Mouse (Mus musculus): Measurements from ENCODE around the gene Nkx2-2. TPM values are rescaled to one million over a fixed set of nuclear protein-coding genes. Genes with fewer than 3 reads are reported as not detected.

The Nkx2-2 gene
- polyA plus RNA-seq, 1 experiment from 2014 or later: 4.2 TPM

GRCm38 (mm10) chr2:147182709-147183260, 11.3 kb downstream of the Nkx2-2 start:
- Histone ChIP-seq H3K36me3 (ENCODE audit: control insufficient read depth, insufficient read depth, low read length) (no peaks in the 10 kb centered on the region), H3K4me1 (ENCODE audit: control insufficient read depth, insufficient read depth, low read depth, low read length) (peaks cover 12% of the 10 kb centered on the region), H3K4me2 (ENCODE audit: low read length) (peak overlapping the region; percentile 15; the same call in 1 of the 2 replicates), H3K27me3 (replicated peaks; ENCODE audit: control insufficient read depth, insufficient read depth, low read length) (peaks cover 58% of the 10 kb centered on the region), H3K4me3 (ENCODE audit: low read length) (no peak overlapping the region), H3K9ac (ENCODE audit: low read depth, low read length) (no peak overlapping the region), H3K9me3 (ENCODE audit: control insufficient read depth, low read length) (no peaks in the 10 kb centered on the region), H3K27ac (ENCODE audit: low read depth, low read length) (no peak overlapping the region)
- ATAC-seq: no peak
- 7% methylated on average over 25 of the region's 25 CpGs for whole genome bisulfite sequencing

GRCm38 (mm10) chr2:147181926-147182708, 11.9 kb downstream of the Nkx2-2 start:
- Histone ChIP-seq H3K36me3 (ENCODE audit: control insufficient read depth, insufficient read depth, low read length) (no peaks in the 10 kb centered on the region), H3K9ac (ENCODE audit: low read depth, low read length) (no peak overlapping the region), H3K9me3 (ENCODE audit: control insufficient read depth, low read length) (no peaks in the 10 kb centered on the region), H3K4me2 (ENCODE audit: low read length) (peak overlapping the region; percentile 9; the same call in 1 of the 2 replicates), H3K27ac (ENCODE audit: low read depth, low read length) (no peak overlapping the region), H3K27me3 (replicated peaks; ENCODE audit: control insufficient read depth, insufficient read depth, low read length) (peaks cover 57% of the 10 kb centered on the region), H3K4me1 (ENCODE audit: control insufficient read depth, insufficient read depth, low read depth, low read length) (peaks cover 12% of the 10 kb centered on the region), H3K4me3 (ENCODE audit: low read length) (no peak overlapping the region)
- ATAC-seq: no peak
- WGBS: 15% methylated on average over 18 of the region's 18 CpGs

GRCm38 (mm10) chr2:147181304-147181665, 12.8 kb downstream of the Nkx2-2 start:
- Histone ChIP-seq H3K27ac (ENCODE audit: low read depth, low read length) (no peak overlapping the region), H3K4me3 (ENCODE audit: low read length) (no peak overlapping the region), H3K9me3 (ENCODE audit: control insufficient read depth, low read length) (no peaks in the 10 kb centered on the region), H3K27me3 (replicated peaks; ENCODE audit: control insufficient read depth, insufficient read depth, low read length) (peaks cover 57% of the 10 kb centered on the region), H3K4me2 (ENCODE audit: low read length) (no peak overlapping the region), H3K4me1 (ENCODE audit: control insufficient read depth, insufficient read depth, low read depth, low read length) (peaks cover 12% of the 10 kb centered on the region), H3K9ac (ENCODE audit: low read depth, low read length) (no peak overlapping the region), H3K36me3 (ENCODE audit: control insufficient read depth, insufficient read depth, low read length) (no peaks in the 10 kb centered on the region)
- no peak for ATAC-seq
- 8% methylated on average over 5 of the region's 5 CpGs for WGBS

- H3K4me3 ChIP-seq (ENCODE audit: low read length): no peak overlapping the region
- H3K27ac ChIP-seq (ENCODE audit: low read depth, low read length): no peak overlapping the region
- no peak overlapping the region; the same call in 1 of the 2 replicates for H3K9ac ChIP-seq (ENCODE audit: low read depth, low read length)
Observed at GRCm38 (mm10) chr2:147180649-147181303, 13.3 kb downstream of the Nkx2-2 start.

GRCm38 (mm10) chr2:147178091-147179059, 15.7 kb downstream of the Nkx2-2 start:
- H3K36me3 ChIP-seq (ENCODE audit: control insufficient read depth, insufficient read depth, low read length): no peaks in the 10 kb centered on the region
- H3K9ac ChIP-seq (ENCODE audit: low read depth, low read length): peak overlapping the region; percentile 33
- 1% methylated on average over 39 of the region's 39 CpGs for WGBS
- ATAC-seq: peak; percentile 69
- H3K4me2 ChIP-seq (ENCODE audit: low read length): peak overlapping the region; percentile 58
- H3K9me3 ChIP-seq (ENCODE audit: control insufficient read depth, low read length): no peaks in the 10 kb centered on the region
- peak overlapping the region; percentile 28 for H3K4me3 ChIP-seq (ENCODE audit: low read length)
- H3K4me1 ChIP-seq (ENCODE audit: control insufficient read depth, insufficient read depth, low read depth, low read length): peaks cover 8% of the 10 kb centered on the region
- peaks cover 65% of the 10 kb centered on the region for H3K27me3 ChIP-seq (replicated peaks; ENCODE audit: control insufficient read depth, insufficient read depth, low read length)
- no peak overlapping the region for H3K27ac ChIP-seq (ENCODE audit: low read depth, low read length)

More at GRCm38 (mm10) chr2:147180649-147181303, 13.3 kb downstream of the Nkx2-2 start:
- Histone ChIP-seq H3K36me3 (ENCODE audit: control insufficient read depth, insufficient read depth, low read length) (no peaks in the 10 kb centered on the region), H3K4me2 (ENCODE audit: low read length) (peak overlapping the region; percentile 6; the same call in 1 of the 2 replicates), H3K27me3 (replicated peaks; ENCODE audit: control insufficient read depth, insufficient read depth, low read length) (peaks cover 58% of the 10 kb centered on the region), H3K9me3 (ENCODE audit: control insufficient read depth, low read length) (no peaks in the 10 kb centered on the region), H3K4me1 (ENCODE audit: control insufficient read depth, insufficient read depth, low read depth, low read length) (peaks cover 12% of the 10 kb centered on the region)
- ATAC-seq: peak; percentile 48
- WGBS: 6% methylated on average over 32 of the region's 32 CpGs

- Histone ChIP-seq H3K27ac (ENCODE audit: low read depth, low read length) (no peak overlapping the region), H3K4me2 (ENCODE audit: low read length) (peak overlapping the region; percentile 58), H3K36me3 (ENCODE audit: control insufficient read depth, insufficient read depth, low read length) (no peaks in the 10 kb centered on the region), H3K27me3 (replicated peaks; ENCODE audit: control insufficient read depth, insufficient read depth, low read length) (peaks cover 69% of the 10 kb centered on the region), H3K9me3 (ENCODE audit: control insufficient read depth, low read length) (no peaks in the 10 kb centered on the region), H3K4me3 (ENCODE audit: low read length) (peak overlapping the region; percentile 28), H3K9ac (ENCODE audit: low read depth, low read length) (no peak overlapping the region), H3K4me1 (ENCODE audit: control insufficient read depth, insufficient read depth, low read depth, low read length) (peaks cover 8% of the 10 kb centered on the region)
- ATAC-seq: peak; percentile 22; the same call in 1 of the 2 replicates
- 6% methylated on average over 10 of the region's 10 CpGs for WGBS
Observed at GRCm38 (mm10) chr2:147177672-147178071, 16.4 kb downstream of the Nkx2-2 start.

GRCm38 (mm10) chr2:147175296-147175695, 18.7 kb downstream of the Nkx2-2 start:
- 84% methylated on average over 11 of the region's 11 CpGs for WGBS
- H3K4me3 ChIP-seq (ENCODE audit: low read length): no peak overlapping the region
- no peak overlapping the region for H3K9ac ChIP-seq (ENCODE audit: low read depth, low read length)
- peaks cover 8% of the 10 kb centered on the region for H3K4me1 ChIP-seq (ENCODE audit: control insufficient read depth, insufficient read depth, low read depth, low read length)
- peaks cover 47% of the 10 kb centered on the region for H3K27me3 ChIP-seq (replicated peaks; ENCODE audit: control insufficient read depth, insufficient read depth, low read length)
- no peak overlapping the region for H3K4me2 ChIP-seq (ENCODE audit: low read length)
- no peak overlapping the region for H3K27ac ChIP-seq (ENCODE audit: low read depth, low read length)
- H3K36me3 ChIP-seq (ENCODE audit: control insufficient read depth, insufficient read depth, low read length): no peaks in the 10 kb centered on the region
- H3K9me3 ChIP-seq (ENCODE audit: control insufficient read depth, low read length): no peaks in the 10 kb centered on the region
- no peak for ATAC-seq

GRCm38 (mm10) chr2:147173751-147174150, 20.3 kb downstream of the Nkx2-2 start:
- peaks cover 8% of the 10 kb centered on the region for H3K4me1 ChIP-seq (ENCODE audit: control insufficient read depth, insufficient read depth, low read depth, low read length)
- H3K4me3 ChIP-seq (ENCODE audit: low read length): no peak overlapping the region
- no peaks in the 10 kb centered on the region for H3K9me3 ChIP-seq (ENCODE audit: control insufficient read depth, low read length)
- no peak overlapping the region for H3K9ac ChIP-seq (ENCODE audit: low read depth, low read length)
- no peaks in the 10 kb centered on the region for H3K36me3 ChIP-seq (ENCODE audit: control insufficient read depth, insufficient read depth, low read length)
- ATAC-seq: no peak
- H3K27ac ChIP-seq (ENCODE audit: low read depth, low read length): no peak overlapping the region
- H3K27me3 ChIP-seq (replicated peaks; ENCODE audit: control insufficient read depth, insufficient read depth, low read length): peaks cover 33% of the 10 kb centered on the region
- no peak overlapping the region for H3K4me2 ChIP-seq (ENCODE audit: low read length)
